Mouse (Mus musculus): ENCODE data around the gene Skor1. TPM values are rescaled to one million over a fixed set of nuclear protein-coding genes. Genes with fewer than 3 reads are reported as not detected.
A peak's percentile ranks its signal among the peaks of the same experiment; 100 is the strongest.

Gene Skor1
- polyA plus RNA-seq (2012; rRNA removed): 0.06 and 0.07 TPM in 2 replicates

GRCm38 (mm10) chr9:63148410-63149371 is at the start of gene Skor1:
Skor1 (minus strand) TSS chr9:63148961.
- no peak for DNase-seq (ENCODE audit: low spot score)

GRCm38 (mm10) chr9:63197252-63197651 is 48.5 kb upstream of the Skor1 start:
- DNase-seq (ENCODE audit: low spot score): no peak

GRCm38 (mm10) chr9:63196114-63196682 is 47.4 kb upstream of the Skor1 start:
- no peak for DNase-seq (ENCODE audit: low spot score)

GRCm38 (mm10) chr9:63195523-63195922 is 46.8 kb upstream of the Skor1 start:
- DNase-seq (ENCODE audit: low spot score): no peak

- no peak for DNase-seq (ENCODE audit: low spot score)
Measured at GRCm38 (mm10) chr9:63194791-63195190, 46.0 kb upstream of the Skor1 start.

- no peak for DNase-seq (ENCODE audit: low spot score)
Measured at GRCm38 (mm10) chr9:63192809-63193208, 44.0 kb upstream of the Skor1 start.

- DNase-seq (ENCODE audit: low spot score): no peak
Measured at GRCm38 (mm10) chr9:63187310-63187709, 38.5 kb upstream of the Skor1 start.

GRCm38 (mm10) chr9:63185249-63185648 is 36.5 kb upstream of the Skor1 start:
- no peak for DNase-seq (ENCODE audit: low spot score)

GRCm38 (mm10) chr9:63183864-63184263 is 35.1 kb upstream of the Skor1 start:
- no peak for DNase-seq (ENCODE audit: low spot score)

- DNase-seq (ENCODE audit: low spot score): no peak
Measured at GRCm38 (mm10) chr9:63182306-63182960, 33.7 kb upstream of the Skor1 start.

- no peak for DNase-seq (ENCODE audit: low spot score)
Measured at GRCm38 (mm10) chr9:63181337-63182178, 32.8 kb upstream of the Skor1 start.

- DNase-seq (ENCODE audit: low spot score): no peak
Measured at GRCm38 (mm10) chr9:63178296-63178695, 29.5 kb upstream of the Skor1 start.

GRCm38 (mm10) chr9:63174001-63174721 is 25.4 kb upstream of the Skor1 start:
- DNase-seq (ENCODE audit: low spot score): no peak

- DNase-seq (ENCODE audit: low spot score): no peak
Measured at GRCm38 (mm10) chr9:63171951-63172350, 23.2 kb upstream of the Skor1 start.

- DNase-seq (ENCODE audit: low spot score): no peak
Measured at GRCm38 (mm10) chr9:63169127-63169526, 20.4 kb upstream of the Skor1 start.

- DNase-seq (ENCODE audit: low spot score): no peak
Measured at GRCm38 (mm10) chr9:63165070-63165469, 16.3 kb upstream of the Skor1 start.

GRCm38 (mm10) chr9:63163756-63164155 is 15.0 kb upstream of the Skor1 start:
- no peak for DNase-seq (ENCODE audit: low spot score)

- no peak for DNase-seq (ENCODE audit: low spot score)
Measured at GRCm38 (mm10) chr9:63151949-63152348, 3.2 kb upstream of the Skor1 start.

GRCm38 (mm10) chr9:63151072-63151870 is 2.5 kb upstream of the Skor1 start:
- peak; percentile 47 for DNase-seq (ENCODE audit: low spot score)

All from urinary bladder, adult 2 months (tissue).